10 mouse cellular contexts compared by ENCODE assay signal in the genomic region with DNA sequence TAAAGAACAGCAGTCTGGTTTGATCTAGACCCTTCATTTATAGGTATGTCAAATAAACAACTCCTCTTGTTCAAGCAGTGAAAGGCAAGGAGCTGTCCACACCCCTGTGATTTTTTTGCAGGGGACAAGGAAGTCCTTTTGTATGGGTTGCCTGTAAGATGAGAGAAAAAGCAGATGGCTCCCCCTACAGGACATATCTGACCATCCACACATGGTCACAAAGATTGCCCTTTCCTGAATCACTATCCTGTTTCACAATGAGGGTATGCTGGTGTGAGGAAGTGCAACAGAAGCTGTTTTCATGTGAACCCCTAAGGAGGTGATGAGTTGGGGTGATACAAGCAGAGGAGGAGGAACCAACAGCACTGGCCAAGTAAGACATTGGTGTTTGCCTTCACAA.
DNase-seq lines count a peak whose midpoint lies in the region; TF ChIP-seq lines count a peak whose summit lies in the region.
"Had no signal": no experiment of that assay in that cellular context is flagged by ENCODE, and none has a peak within 500 bp of the region (broad histone marks: within the 10 kb centered on the region; RNA-seq: fewer than 3 reads in every experiment).

No protein-coding gene starts in this region.

- 0 out of 2 replicates have a peak, but pooled peaks cover 3% of the 10 kb centered on the region for H3K4me1 ChIP-seq in E14TG2a.4 (replicated peaks; ENCODE audit: low read depth, low read length)
- H3K4me1 ChIP-seq: midbrain, embryonic 12.5 days had no signal

- intact Hi-C loops in left cerebral cortex, postnatal 36 days (cut with DNase I), result no loop called here

- peak; percentile 58 for TF ChIP-seq CTCF in E14TG2a.4 (conservative IDR thresholded peaks at IDR 0.05; ENCODE audit: low read length)

- peak; percentile 1 to 39 for DNase-seq in frontal cortex, adult 2 months (ENCODE audit: extremely low spot score in 1 of 2, low spot score in 1 of 2)
- no peak for DNase-seq in frontal cortex, postnatal 10 days (ENCODE audit: low spot score in 2 of 2)
- peak; percentile 23 to 24 for DNase-seq in left cerebral cortex, adult 18-20 months (ENCODE audit: low spot score in 2 of 2)
- DNase-seq in left cerebral cortex, postnatal 36 days (ENCODE audit: low spot score in 2 of 2), result no peak
- peak; percentile 48 for DNase-seq in embryo, embryonic 10.5 days (ENCODE audit: low spot score)
- no peak for DNase-seq in cerebellum, adult 11 months
- DNase-seq in kidney, postnatal 10 days, result no peak
- DNase-seq: thymus, postnatal 14 days had no signal

- no peak overlapping the region for H3K4me3 ChIP-seq in E14TG2a.4 (replicated peaks; ENCODE audit: low read length)
- H3K4me3 ChIP-seq: midbrain, embryonic 12.5 days had no signal

- H3K27me3 ChIP-seq in E14TG2a.4 (ENCODE audit: insufficient read depth, low read length), result no peaks in the 10 kb centered on the region
- H3K27me3 ChIP-seq: midbrain, embryonic 12.5 days had no signal

- H3K9me3 ChIP-seq in E14TG2a.4 (ENCODE audit: low read length), result no peaks in the 10 kb centered on the region
- H3K9me3 ChIP-seq: midbrain, embryonic 12.5 days had no signal

- H3K36me3 ChIP-seq in E14TG2a.4 (ENCODE audit: insufficient read depth, low read length), result no peaks in the 10 kb centered on the region
- H3K36me3 ChIP-seq: midbrain, embryonic 12.5 days had no signal

Comparison
In these comparisons a context has a peak if more than half of its experiments do, and no peak if none do; other contexts are left out.
1. DNase-seq: peak in frontal cortex, adult 2 months (2 of 2), left cerebral cortex, adult 18-20 months (2 of 2) and embryo, embryonic 10.5 days (single experiment); none in frontal cortex, postnatal 10 days (0 of 2), left cerebral cortex, postnatal 36 days (0 of 2), cerebellum, adult 11 months (single experiment) and kidney, postnatal 10 days (single experiment).